Mouse (Mus musculus): ENCODE measurements around the gene Tnr.

DNA sequence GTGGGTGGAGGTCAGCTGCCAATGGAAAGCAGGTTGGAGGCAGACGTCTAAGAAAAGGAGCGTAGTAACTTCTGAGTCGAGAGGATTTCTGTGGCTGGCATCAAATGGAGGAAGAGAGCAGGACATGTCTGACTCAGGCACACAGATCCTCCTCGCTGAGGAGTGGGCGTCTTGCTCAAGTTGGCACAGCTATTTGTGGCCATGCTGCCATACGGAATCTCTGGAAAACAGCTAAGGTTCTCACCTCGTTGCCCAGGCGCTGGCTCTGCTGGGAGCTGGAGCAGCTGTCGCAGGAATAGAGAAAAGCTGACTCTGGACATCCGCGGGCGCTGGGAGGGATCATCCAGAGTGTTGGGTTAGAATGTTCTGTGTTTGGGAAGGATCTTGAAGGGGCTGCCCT is 250.1 kb downstream of the Tnr start:
- TF ChIP-seq CHD2 (IDR thresholded peaks at IDR 0.05; ENCODE audit: low read length) (no peak), MEF2A (IDR thresholded peaks at IDR 0.05; ENCODE audit: borderline replicate concordance, low read depth, low read length) (no peak), POLR2A (IDR thresholded peaks at IDR 0.05; ENCODE audit: low read depth, low read length) (no peak), SMC3 (IDR thresholded peaks at IDR 0.05; ENCODE audit: low read depth, low read length) (no peak), NELFE (IDR thresholded peaks at IDR 0.05; ENCODE audit: low read depth, low read length) (no peak), CTCF (conservative IDR thresholded peaks at IDR 0.05 in 1 of 2, IDR thresholded peaks at IDR 0.05 in 1 of 2; ENCODE audit: low read depth in 2 of 2, low read length in 2 of 2) (no peak), MAZ (IDR thresholded peaks at IDR 0.05; ENCODE audit: low read depth, low read length) (no peak), EP300 (IDR thresholded peaks at IDR 0.05; ENCODE audit: low read length) (no peak), TBP (conservative IDR thresholded peaks at IDR 0.05; ENCODE audit: low read depth, low read length) (no peak), ZKSCAN1 (IDR thresholded peaks at IDR 0.05; ENCODE audit: borderline replicate concordance, low read depth, low read length) (no peak), E2F4 (IDR thresholded peaks at IDR 0.05; ENCODE audit: insufficient replicate concordance, low read depth, low read length) (no peak), TCF12 (IDR thresholded peaks at IDR 0.05; ENCODE audit: low read depth, low read length) (no peak)

All from CH12.LX (cell line).